Mouse (Mus musculus): ENCODE results near the gene Mag.

Mag gene

DNA sequence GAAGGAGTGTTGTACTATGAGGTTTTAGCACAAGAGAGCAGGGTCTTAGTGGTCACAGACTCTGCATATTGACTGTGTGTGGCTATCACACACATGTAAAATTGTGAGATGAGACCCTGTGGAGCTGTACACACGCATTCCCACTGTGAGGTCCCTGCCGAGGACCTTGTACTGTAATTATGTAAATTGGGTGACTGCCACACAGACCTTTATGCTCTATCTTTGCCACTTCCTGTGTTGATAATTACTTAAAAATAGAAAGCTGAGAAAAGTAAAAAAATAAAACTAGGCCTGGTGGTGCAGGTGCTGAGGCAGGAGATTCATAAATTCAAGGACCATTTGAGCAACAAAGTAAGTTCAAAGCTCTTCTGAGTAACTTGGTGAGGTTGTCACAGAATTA, 24.0 kb downstream of the Mag start:
- Histone ChIP-seq H3K4me3 (replicated peaks; ENCODE audit: low read length) (no peak overlapping the region), H3K27me3 (ENCODE audit: insufficient read depth, low read length) (peaks cover 4% of the 10 kb centered on the region), H3K4me1 (replicated peaks; ENCODE audit: low read depth, low read length) (peaks cover 5% of the 10 kb centered on the region; the same call in 1 of the 2 replicates), H3K36me3 (ENCODE audit: insufficient read depth, low read length) (no peaks in the 10 kb centered on the region), H3K9me3 (ENCODE audit: low read length) (no peaks in the 10 kb centered on the region)
- TF ChIP-seq CTCF (conservative IDR thresholded peaks at IDR 0.05; ENCODE audit: low read length) (no peak), NANOG (IDR thresholded peaks at IDR 0.05; ENCODE audit: borderline replicate concordance, low read length) (no peak), POU5F1 (IDR thresholded peaks at IDR 0.05; ENCODE audit: borderline replicate concordance, low read length) (no peak)

DNA sequence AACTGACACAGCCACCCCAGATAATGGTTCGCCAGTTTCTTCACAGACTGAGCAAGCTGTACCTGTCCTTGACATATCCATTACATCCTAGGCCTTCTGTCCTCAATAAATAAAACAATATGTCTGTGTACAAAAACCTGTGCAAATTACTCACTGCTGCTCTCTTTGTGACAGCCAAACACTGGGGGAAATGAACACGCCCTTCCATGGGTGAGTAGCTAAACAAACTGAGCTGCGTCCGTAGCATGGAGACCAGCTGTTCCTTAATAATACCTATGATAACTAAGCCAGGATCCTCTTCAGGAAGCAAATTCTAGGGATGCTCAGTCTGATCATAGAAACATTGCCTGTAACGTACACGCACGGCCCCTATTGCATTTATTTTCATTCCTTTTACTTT, 25.9 kb downstream of the Mag start:
- H3K9me3 ChIP-seq (ENCODE audit: low read length) = no peaks in the 10 kb centered on the region
- TF ChIP-seq CTCF (conservative IDR thresholded peaks at IDR 0.05; ENCODE audit: low read length) (no peak), NANOG (IDR thresholded peaks at IDR 0.05; ENCODE audit: borderline replicate concordance, low read length) (no peak), POU5F1 (IDR thresholded peaks at IDR 0.05; ENCODE audit: borderline replicate concordance, low read length) (no peak)

DNA sequence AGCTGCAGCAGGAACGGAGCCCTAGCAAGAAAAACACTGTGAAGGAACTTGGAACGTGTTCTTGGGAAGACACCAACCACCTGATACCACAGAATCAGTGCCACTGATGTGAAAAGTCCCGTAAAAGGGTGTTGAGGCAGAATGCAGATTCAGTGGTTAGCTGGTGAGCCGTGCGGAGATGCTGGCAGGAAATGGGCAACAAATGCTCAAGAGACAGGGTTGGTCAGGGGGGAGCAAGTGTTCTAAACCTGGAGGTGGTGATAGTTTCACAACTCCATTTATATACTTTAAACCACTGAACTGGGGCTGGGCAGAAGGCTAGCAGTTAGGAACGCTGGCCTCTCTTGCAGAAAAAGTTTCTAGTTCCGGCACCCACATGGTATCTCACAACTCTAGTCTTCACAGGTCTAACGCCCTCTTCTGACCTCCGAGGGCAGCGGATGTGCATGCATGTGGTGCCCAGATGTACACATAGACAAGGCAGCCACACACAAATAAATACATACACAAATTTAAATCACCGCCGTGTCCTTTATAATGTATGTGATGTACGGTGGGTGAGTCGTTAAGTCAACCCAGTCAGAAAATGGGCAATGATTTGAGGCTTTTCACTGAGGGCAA, 27.0 kb downstream of the Mag start:
- Histone ChIP-seq H3K36me3 (ENCODE audit: insufficient read depth, low read length) (no peaks in the 10 kb centered on the region), H3K4me3 (replicated peaks; ENCODE audit: low read length) (no peak overlapping the region), H3K27me3 (ENCODE audit: insufficient read depth, low read length) (peaks cover 4% of the 10 kb centered on the region), H3K9me3 (ENCODE audit: low read length) (no peaks in the 10 kb centered on the region), H3K4me1 (replicated peaks; ENCODE audit: low read depth, low read length) (no peaks in the 10 kb centered on the region; the same call in 1 of the 2 replicates)
- TF ChIP-seq NANOG (IDR thresholded peaks at IDR 0.05; ENCODE audit: borderline replicate concordance, low read length) (no peak), POU5F1 (IDR thresholded peaks at IDR 0.05; ENCODE audit: borderline replicate concordance, low read length) (no peak), CTCF (conservative IDR thresholded peaks at IDR 0.05; ENCODE audit: low read length) (no peak)

More for the DNA sequence above, 25.9 kb downstream of the Mag start:
- Histone ChIP-seq H3K4me3 (replicated peaks; ENCODE audit: low read length) (no peak overlapping the region), H3K4me1 (replicated peaks; ENCODE audit: low read depth, low read length) (no peaks in the 10 kb centered on the region; the same call in 1 of the 2 replicates), H3K27me3 (ENCODE audit: insufficient read depth, low read length) (peaks cover 4% of the 10 kb centered on the region), H3K36me3 (ENCODE audit: insufficient read depth, low read length) (no peaks in the 10 kb centered on the region)

DNA sequence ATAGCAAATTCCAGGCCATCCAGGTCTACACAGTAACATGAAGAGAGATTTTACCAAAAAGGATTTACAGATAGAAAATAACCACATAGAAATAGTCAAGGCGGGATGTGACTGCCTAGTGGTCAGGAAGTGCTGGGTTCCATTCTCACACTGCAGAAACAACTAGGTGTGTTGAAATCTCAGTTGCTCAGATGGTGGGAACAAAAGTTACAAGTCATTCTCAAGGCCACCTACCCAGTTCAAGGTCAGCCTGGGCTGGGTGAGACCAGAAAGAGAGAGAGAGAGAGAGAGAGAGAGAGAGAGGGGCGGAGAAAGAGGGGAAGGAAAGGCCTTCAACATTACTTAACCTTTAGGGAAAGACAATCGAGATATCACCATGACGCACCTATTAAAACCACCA, 27.8 kb downstream of the Mag start:
- Histone ChIP-seq H3K9me3 (ENCODE audit: low read length) (peaks cover 6% of the 10 kb centered on the region), H3K27me3 (ENCODE audit: insufficient read depth, low read length) (no peaks in the 10 kb centered on the region), H3K4me3 (replicated peaks; ENCODE audit: low read length) (no peak overlapping the region), H3K4me1 (replicated peaks; ENCODE audit: low read depth, low read length) (no peaks in the 10 kb centered on the region), H3K36me3 (ENCODE audit: insufficient read depth, low read length) (no peaks in the 10 kb centered on the region)
- no peak for TF ChIP-seq CTCF (conservative IDR thresholded peaks at IDR 0.05; ENCODE audit: low read length)
- TF ChIP-seq POU5F1 (IDR thresholded peaks at IDR 0.05; ENCODE audit: borderline replicate concordance, low read length) = no peak
- TF ChIP-seq NANOG (IDR thresholded peaks at IDR 0.05; ENCODE audit: borderline replicate concordance, low read length) = no peak

DNA sequence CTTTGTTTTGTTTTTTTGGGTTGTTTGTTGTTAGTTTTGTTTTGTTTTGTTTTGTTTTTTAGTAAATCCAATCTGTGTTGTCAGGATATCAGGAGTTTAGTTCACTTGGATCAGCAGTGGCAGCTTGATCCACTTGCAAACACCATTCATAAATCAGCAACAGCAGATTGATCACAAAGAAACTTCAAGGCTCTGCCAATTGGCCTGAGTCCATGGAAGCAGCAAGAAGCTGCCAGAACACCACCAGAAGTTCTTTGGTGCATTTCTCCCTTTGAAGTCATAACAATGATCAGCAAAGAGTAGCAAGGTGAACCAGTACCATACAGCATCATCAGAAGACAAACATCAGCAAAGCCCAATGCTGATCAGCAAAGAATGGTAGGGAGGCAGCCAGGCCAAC, 30.6 kb downstream of the Mag start:
- TF ChIP-seq POU5F1 (IDR thresholded peaks at IDR 0.05; ENCODE audit: borderline replicate concordance, low read length) = no peak
- TF ChIP-seq CTCF (conservative IDR thresholded peaks at IDR 0.05; ENCODE audit: low read length) = no peak
- TF ChIP-seq NANOG (IDR thresholded peaks at IDR 0.05; ENCODE audit: borderline replicate concordance, low read length) = no peak
- Histone ChIP-seq H3K9me3 (ENCODE audit: low read length) (peaks cover 6% of the 10 kb centered on the region), H3K4me3 (replicated peaks; ENCODE audit: low read length) (no peak overlapping the region), H3K27me3 (ENCODE audit: insufficient read depth, low read length) (no peaks in the 10 kb centered on the region), H3K36me3 (ENCODE audit: insufficient read depth, low read length) (no peaks in the 10 kb centered on the region), H3K4me1 (replicated peaks; ENCODE audit: low read depth, low read length) (no peaks in the 10 kb centered on the region; the same call in 1 of the 2 replicates)

DNA sequence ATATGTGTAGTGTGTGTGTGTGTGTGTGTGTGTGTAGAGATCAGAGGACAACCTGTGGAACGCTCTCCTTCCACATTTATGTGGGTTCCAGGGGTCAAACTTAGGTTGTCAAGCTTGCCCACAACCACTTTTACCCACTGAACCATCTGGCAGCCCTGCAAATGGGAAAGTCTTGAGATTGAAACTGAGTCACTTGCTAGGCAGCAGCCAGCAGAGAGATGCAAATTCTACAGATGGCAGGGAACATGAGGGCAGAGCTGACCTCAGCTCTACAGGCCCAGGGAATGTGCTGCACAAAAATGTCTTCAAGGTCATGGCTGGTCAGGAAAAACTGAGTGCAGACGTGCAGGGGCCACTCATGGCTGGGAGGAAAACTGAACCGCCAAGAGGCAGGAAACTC, 33.3 kb downstream of the Mag start:
- peaks cover 8% of the 10 kb centered on the region for H3K4me1 ChIP-seq (replicated peaks; ENCODE audit: low read depth, low read length)
- H3K9me3 ChIP-seq (ENCODE audit: low read length) = peaks cover 6% of the 10 kb centered on the region
- no peaks in the 10 kb centered on the region for H3K36me3 ChIP-seq (ENCODE audit: insufficient read depth, low read length)
- H3K27me3 ChIP-seq (ENCODE audit: insufficient read depth, low read length) = no peaks in the 10 kb centered on the region
- TF ChIP-seq CTCF (conservative IDR thresholded peaks at IDR 0.05; ENCODE audit: low read length) = no peak
- no peak for TF ChIP-seq POU5F1 (IDR thresholded peaks at IDR 0.05; ENCODE audit: borderline replicate concordance, low read length)
- no peak for TF ChIP-seq NANOG (IDR thresholded peaks at IDR 0.05; ENCODE audit: borderline replicate concordance, low read length)
- H3K4me3 ChIP-seq (replicated peaks; ENCODE audit: low read length) = no peak overlapping the region

DNA sequence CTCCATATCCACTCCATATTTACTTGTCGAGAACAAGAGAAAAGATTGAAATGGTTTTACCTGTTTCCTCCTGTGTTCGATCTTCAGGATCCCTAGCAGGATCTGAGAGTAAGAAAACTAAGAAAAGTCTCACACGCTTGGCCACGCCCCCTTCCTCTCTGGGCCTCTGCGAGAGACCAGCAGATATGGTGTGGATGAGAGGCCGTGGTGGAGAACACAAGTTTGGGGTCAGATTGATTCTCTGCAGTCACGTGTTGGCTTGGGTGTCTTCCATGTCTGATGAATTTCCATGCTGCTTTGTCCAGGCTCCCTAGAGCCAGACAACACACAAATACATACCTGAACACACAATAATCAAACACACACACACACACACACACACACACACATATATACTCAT, 34.5 kb downstream of the Mag start, which contains the start of gene Cd22:
Gene Cd22, minus strand, starts transcription at position 167 of the 400 bp plus-strand sequence.
- Histone ChIP-seq H3K27me3 (ENCODE audit: insufficient read depth, low read length) (peaks cover 4% of the 10 kb centered on the region), H3K9me3 (ENCODE audit: low read length) (peaks cover 6% of the 10 kb centered on the region), H3K4me1 (replicated peaks; ENCODE audit: low read depth, low read length) (peaks cover 8% of the 10 kb centered on the region), H3K36me3 (ENCODE audit: insufficient read depth, low read length) (no peaks in the 10 kb centered on the region), H3K4me3 (replicated peaks; ENCODE audit: low read length) (no peak within 1 kb of the TSS)
- no peak for TF ChIP-seq CTCF (conservative IDR thresholded peaks at IDR 0.05; ENCODE audit: low read length)
- no peak for TF ChIP-seq POU5F1 (IDR thresholded peaks at IDR 0.05; ENCODE audit: borderline replicate concordance, low read length)
- no peak for TF ChIP-seq NANOG (IDR thresholded peaks at IDR 0.05; ENCODE audit: borderline replicate concordance, low read length)

DNA sequence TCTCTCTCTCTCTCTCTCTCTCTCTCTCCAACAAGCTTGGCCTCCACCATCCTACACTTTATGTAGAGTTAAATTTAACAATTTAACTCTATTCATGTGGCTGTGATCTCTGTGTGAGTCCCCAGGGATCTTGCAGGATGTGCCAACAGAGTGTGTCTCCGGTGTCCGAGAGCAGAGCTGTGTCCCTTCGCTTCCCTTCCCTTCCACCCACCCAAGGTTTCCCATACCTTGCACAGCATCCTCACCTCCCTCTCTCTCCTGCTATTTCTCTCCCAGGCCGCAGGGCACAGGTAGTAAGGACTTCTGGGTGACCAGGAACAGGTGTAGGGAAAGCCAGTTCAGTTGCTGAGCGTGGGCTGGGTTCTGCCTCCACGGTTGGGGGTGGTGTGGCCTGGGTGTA, 35.7 kb downstream of the Mag start:
- H3K4me1 ChIP-seq (replicated peaks; ENCODE audit: low read depth, low read length) = peaks cover 8% of the 10 kb centered on the region
- H3K9me3 ChIP-seq (ENCODE audit: low read length) = peaks cover 6% of the 10 kb centered on the region
- no peak for TF ChIP-seq CTCF (conservative IDR thresholded peaks at IDR 0.05; ENCODE audit: low read length)
- no peak for TF ChIP-seq POU5F1 (IDR thresholded peaks at IDR 0.05; ENCODE audit: borderline replicate concordance, low read length)
- TF ChIP-seq NANOG (IDR thresholded peaks at IDR 0.05; ENCODE audit: borderline replicate concordance, low read length) = no peak
- peaks cover 6% of the 10 kb centered on the region for H3K27me3 ChIP-seq (ENCODE audit: insufficient read depth, low read length)
- no peak overlapping the region for H3K4me3 ChIP-seq (replicated peaks; ENCODE audit: low read length)
- no peaks in the 10 kb centered on the region for H3K36me3 ChIP-seq (ENCODE audit: insufficient read depth, low read length)

DNA sequence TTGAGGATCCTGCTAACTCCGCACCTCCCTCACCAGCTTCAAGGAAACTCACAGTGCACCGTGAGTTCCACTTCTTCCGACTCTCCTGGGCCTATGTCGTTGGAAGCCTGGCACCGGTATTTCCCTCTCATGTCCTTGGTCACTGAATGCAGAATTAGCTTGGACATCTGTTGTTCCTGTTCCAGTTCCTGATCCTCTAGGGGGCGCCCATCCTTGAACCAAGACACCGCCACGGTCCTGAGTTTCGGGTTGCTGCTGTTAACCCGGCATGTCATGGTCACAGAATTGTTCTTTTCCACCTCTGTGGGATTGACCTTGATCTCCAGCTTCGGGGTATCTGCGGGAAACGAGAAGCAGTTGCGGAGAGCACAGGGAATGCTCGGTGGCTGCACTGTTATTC, 41.6 kb downstream of the Mag start:
- peak overlapping the region; percentile 66 for H3K4me3 ChIP-seq (replicated peaks; ENCODE audit: low read length)
- TF ChIP-seq CTCF (conservative IDR thresholded peaks at IDR 0.05; ENCODE audit: low read length) = peak; percentile 64
- TF ChIP-seq NANOG (IDR thresholded peaks at IDR 0.05; ENCODE audit: borderline replicate concordance, low read length) = no peak
- peaks cover 29% of the 10 kb centered on the region for H3K27me3 ChIP-seq (ENCODE audit: insufficient read depth, low read length)
- H3K36me3 ChIP-seq (ENCODE audit: insufficient read depth, low read length) = no peaks in the 10 kb centered on the region
- H3K4me1 ChIP-seq (replicated peaks; ENCODE audit: low read depth, low read length) = peaks cover 20% of the 10 kb centered on the region
- no peaks in the 10 kb centered on the region for H3K9me3 ChIP-seq (ENCODE audit: low read length)

Measured in E14TG2a.4 (cell line).